Mouse (Mus musculus) midbrain, postnatal 0 days (tissue): ENCODE results near the gene Tubgcp6. TPM values are rescaled to one million over a fixed set of nuclear protein-coding genes. Genes with fewer than 3 reads are reported as not detected.

ENCODE experiments used
- ATAC-seq: fragments of 200-750 bp; cut with Nextera tagmentation; 2 replicates; pipeline ENCODE4 v1.8.0; 2017; ENCODE audit warnings: moderate number of reproducible peaks, mild to moderate bottlenecking, moderate TSS enrichment, moderate library complexity; ENCODE audit not compliant: low FRiP score
- DNase-seq: peaks from one replicate; pipeline ENCODE4 v3.0.0-alpha.2; 2015; ENCODE audit warnings: low spot score
- H3K27ac ChIP-seq: fragments of 300-500 bp; sonication (generic); 2 replicates; pipeline ENCODE4 v1.5.1; 2014; ENCODE audit warnings: low read depth, mild to moderate bottlenecking, low read length, mixed read lengths
- H3K27me3 ChIP-seq: fragments of 300-500 bp; sonication (generic); 2 replicates; pipeline ENCODE4 v1.6.1; 2014; ENCODE audit warnings: low read length, control low read depth, mixed read lengths; ENCODE audit not compliant: insufficient read depth
- H3K36me3 ChIP-seq: fragments of 300-500 bp; sonication (generic); 2 replicates; pipeline ENCODE4 v1.6.1; 2014; ENCODE audit warnings: low read length, control low read depth, mixed read lengths; ENCODE audit not compliant: insufficient read depth
- H3K4me1 ChIP-seq: fragments of 300-500 bp; sonication (generic); 2 replicates; pipeline ENCODE4 v1.6.1; 2014; ENCODE audit warnings: mild to moderate bottlenecking, control low read depth, antibody characterized with exemption, low read length, mixed read lengths; ENCODE audit not compliant: insufficient read depth
- H3K4me2 ChIP-seq: fragments of 300-500 bp; sonication (generic); 2 replicates; pipeline ENCODE4 v1.6.1; 2014; ENCODE audit warnings: low read depth, mild to moderate bottlenecking, low read length, mixed read lengths; ENCODE audit not compliant: poor library complexity, severe bottlenecking
- H3K4me3 ChIP-seq: fragments of 300-500 bp; sonication (generic); 2 replicates; pipeline ENCODE4 v1.5.1; 2014; ENCODE audit warnings: low read depth, mild to moderate bottlenecking, low read length, moderate library complexity
- H3K9ac ChIP-seq: fragments of 300-500 bp; sonication (generic); replicated peaks from 2 replicates; pipeline ENCODE4 v1.6.1; 2014; ENCODE audit warnings: mild to moderate bottlenecking, low read length, moderate library complexity, mixed read lengths; ENCODE audit not compliant: poor library complexity, severe bottlenecking
- H3K9me3 ChIP-seq: fragments of 300-500 bp; sonication (generic); 2 replicates; pipeline ENCODE4 v1.6.1; 2016; ENCODE audit warnings: low read length, control low read depth
- CTCF ChIP-seq: IDR thresholded peaks from 2 replicates; pipeline ENCODE4 v1.5.1; 2016; ENCODE audit warnings: antibody characterized with exemption, mild to moderate bottlenecking
- WGBS: fragments of 180-500 bp; shearing (Covaris S2); extraction: QIAGEN DNeasy Blood & Tissue Kit; methylation state at CpG from one replicate; pipeline ENCODE4 v1.1.7; 2014; 5-methylcytosine and 5-hydroxymethylcytosine counted together
- polyA plus RNA-seq: library from polyadenylated mRNA; unstranded; fragments of >200 nt; fragmentation: Nextera tagmentation; extraction: Ambion mirVana; gene quantifications from 2 replicates; pipeline ENCODE4 v1.2.1, GENCODE M21; 2015
- total RNA-seq: library from RNA; depleted of rRNA; stranded (reverse); fragments of >200 nt; gene quantifications from 2 replicates; pipeline ENCODE4 v1.2.3, GENCODE M21; 2014

Tubgcp6 gene
- total and polyA plus RNA-seq, 2 experiments from 2014 or later, result 11.0 to 46.1 TPM

DNA sequence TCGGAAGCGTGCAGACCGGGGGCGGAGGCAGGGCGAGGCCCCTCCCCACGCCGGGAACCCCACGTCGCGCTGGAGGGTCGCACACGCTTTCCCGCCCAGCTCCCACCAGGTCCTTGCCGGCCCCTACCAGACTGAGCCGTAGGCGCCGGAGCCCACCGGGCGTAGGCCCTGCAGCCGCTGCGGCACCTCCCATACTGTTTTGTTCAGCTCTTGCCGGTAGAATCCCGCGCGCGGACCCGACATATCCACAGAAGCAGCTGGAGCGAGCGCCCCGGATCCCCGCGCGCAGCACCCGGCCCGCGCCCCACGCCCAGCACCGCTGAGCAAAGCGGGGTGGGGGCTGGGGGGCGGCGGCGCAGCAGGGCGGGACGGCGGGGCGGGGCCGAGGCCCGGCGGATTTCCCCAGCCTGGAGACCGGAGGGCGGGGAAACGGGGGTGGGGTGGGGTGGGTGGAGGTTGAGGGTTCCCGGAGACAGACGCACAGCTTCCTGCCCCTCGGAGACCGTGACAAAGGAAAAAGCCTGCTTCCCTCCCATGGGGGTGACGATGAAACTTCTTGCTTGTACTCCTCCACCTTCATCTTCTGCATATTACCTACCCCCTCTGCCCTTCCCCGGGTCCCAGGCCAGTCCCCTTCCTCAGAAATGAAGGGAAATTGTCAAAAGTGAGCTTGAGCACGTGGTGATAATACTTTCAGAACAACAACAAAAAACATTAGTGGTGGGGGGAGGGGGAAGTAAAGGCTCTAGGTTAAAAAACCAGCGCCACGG lies 26.5 kb upstream of the Tubgcp6 start, which contains the start of gene Mapk11:
Gene Mapk11 (minus strand): TSS at position 358 of the 770 bp plus-strand sequence.
- DNase-seq, result peak; percentile 61
- peak within 1 kb of the TSS; percentile 70 for H3K4me3 ChIP-seq
- H3K27ac ChIP-seq, result peak within 1 kb of the TSS; percentile 74
- no peaks in the 10 kb centered on the region for H3K27me3 ChIP-seq
- peak within 1 kb of the TSS; percentile 93 for H3K4me2 ChIP-seq
- peak; percentile 60; the same call in 1 of the 2 replicates for ATAC-seq
- no peaks in the 10 kb centered on the region for H3K9me3 ChIP-seq
- TF ChIP-seq CTCF, result no peak
- H3K36me3 ChIP-seq, result peaks cover 5% of the 10 kb centered on the region; the same call in 1 of the 2 replicates
- H3K9ac ChIP-seq, result peak within 1 kb of the TSS; percentile 78
- WGBS, result 2% methylated on average over 40 of the region's 61 CpGs
- H3K4me1 ChIP-seq, result peaks cover 25% of the 10 kb centered on the region

DNA sequence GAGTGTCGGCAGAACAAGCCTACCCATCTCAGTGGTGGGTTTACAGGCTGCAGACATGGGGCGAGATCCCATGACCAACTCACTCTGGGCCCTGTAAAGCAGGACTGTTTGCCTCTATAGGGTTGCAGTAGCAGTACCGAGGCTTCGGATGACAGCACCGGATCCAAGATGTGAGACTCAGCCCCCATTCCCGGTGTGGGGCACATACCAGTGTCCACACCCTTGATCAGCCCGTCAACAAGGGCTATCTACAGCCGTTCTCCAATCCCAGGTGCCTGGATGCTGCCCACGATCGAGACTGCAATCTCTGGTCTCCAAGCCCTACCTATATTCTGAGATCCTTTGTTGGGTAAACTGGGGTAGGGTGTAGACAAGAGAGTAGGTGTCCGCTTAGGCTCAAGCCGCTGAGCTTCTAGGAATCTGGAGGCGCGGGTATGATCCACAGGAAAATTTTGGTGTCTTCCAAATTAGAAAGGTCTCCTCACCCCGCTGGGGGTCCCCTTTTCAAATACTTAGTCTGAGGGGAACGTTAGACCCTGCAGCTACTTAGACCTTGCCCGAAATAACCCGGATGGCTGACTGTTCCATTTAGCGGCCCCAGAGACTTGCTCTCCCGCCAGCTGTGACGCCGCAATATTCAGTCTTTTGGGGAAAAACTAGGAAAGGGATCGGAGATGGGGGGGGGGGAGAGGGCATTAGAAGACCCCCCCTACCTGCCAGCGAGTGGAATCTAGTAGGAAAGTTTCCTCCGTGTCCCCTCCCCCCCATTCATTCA lies 25.8 kb upstream of the Tubgcp6 start:
- Histone ChIP-seq H3K27me3 (no peaks in the 10 kb centered on the region), H3K4me1 (peaks cover 25% of the 10 kb centered on the region), H3K9me3 (no peaks in the 10 kb centered on the region), H3K36me3 (no peaks in the 10 kb centered on the region), H3K4me2 (peak overlapping the region; percentile 93), H3K4me3 (peak overlapping the region; percentile 70), H3K9ac (peak overlapping the region; percentile 78), H3K27ac (peak overlapping the region; percentile 74)
- DNase-seq (no peak), ATAC-seq (no peak)
- TF ChIP-seq CTCF, result 0 out of 2 replicates have a peak, but pooled peaks have one; percentile 2
- WGBS, result 5% methylated on average over 24 of the region's 25 CpGs

DNA sequence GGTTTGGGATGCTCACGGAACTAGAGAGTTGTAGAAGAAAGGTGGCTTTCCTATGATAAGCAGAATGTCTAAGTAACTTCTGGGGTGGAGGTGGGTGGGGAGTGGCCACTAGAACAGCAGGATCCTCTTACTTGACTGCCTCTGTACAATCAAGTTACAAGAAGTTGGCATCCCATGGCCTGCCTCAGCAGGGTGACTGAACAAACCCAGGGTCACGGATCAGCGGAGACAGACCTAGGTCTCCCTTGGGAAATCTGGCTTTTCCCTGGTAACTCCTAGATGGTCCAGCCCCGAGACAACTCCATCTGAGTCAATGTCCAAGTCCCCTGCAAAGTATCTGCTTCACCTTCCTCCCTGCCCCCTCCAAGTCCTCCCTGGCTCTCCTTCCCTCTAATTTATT lies 25.0 kb upstream of the Tubgcp6 start:
- DNase-seq (no peak), ATAC-seq (no peak)
- Histone ChIP-seq H3K27me3 (no peaks in the 10 kb centered on the region), H3K36me3 (no peaks in the 10 kb centered on the region), H3K9ac (peak overlapping the region; percentile 78; the same call in 1 of the 2 replicates), H3K4me3 (peak overlapping the region; percentile 70), H3K27ac (no peak overlapping the region), H3K9me3 (no peaks in the 10 kb centered on the region), H3K4me2 (peak overlapping the region; percentile 93), H3K4me1 (peaks cover 25% of the 10 kb centered on the region)
- no peak for TF ChIP-seq CTCF
- WGBS, result 32% methylated on average over 4 of the region's 4 CpGs

DNA sequence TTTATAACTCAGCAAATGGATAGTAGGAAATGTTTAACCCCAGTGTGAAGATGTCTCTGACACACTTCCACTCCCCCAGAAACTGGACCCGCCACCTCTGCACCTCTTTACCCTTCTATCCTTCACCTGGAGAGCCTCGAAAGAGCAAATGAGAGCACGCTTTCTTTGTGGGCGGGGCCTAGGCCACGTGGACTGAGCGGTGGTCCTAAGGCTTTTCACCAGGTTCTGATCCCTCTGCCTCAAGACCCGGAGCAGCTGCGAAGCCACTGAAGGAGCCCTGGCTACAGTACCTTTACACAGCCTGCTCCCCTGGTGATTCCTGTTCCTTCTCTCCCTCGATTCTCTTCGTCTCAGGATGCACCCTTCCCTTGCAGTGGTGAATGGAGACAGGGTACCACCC lies 24.5 kb upstream of the Tubgcp6 start:
- 12% methylated on average over 10 of the region's 10 CpGs for WGBS
- Histone ChIP-seq H3K4me2 (peak overlapping the region; percentile 93), H3K27me3 (no peaks in the 10 kb centered on the region), H3K36me3 (no peaks in the 10 kb centered on the region), H3K4me3 (peak overlapping the region; percentile 70), H3K4me1 (peaks cover 25% of the 10 kb centered on the region), H3K9me3 (no peaks in the 10 kb centered on the region), H3K9ac (no peak overlapping the region; the same call in 1 of the 2 replicates), H3K27ac (peak overlapping the region; percentile 55; the same call in 1 of the 2 replicates)
- ATAC-seq (no peak), DNase-seq (no peak)
- TF ChIP-seq CTCF, result no peak

DNA sequence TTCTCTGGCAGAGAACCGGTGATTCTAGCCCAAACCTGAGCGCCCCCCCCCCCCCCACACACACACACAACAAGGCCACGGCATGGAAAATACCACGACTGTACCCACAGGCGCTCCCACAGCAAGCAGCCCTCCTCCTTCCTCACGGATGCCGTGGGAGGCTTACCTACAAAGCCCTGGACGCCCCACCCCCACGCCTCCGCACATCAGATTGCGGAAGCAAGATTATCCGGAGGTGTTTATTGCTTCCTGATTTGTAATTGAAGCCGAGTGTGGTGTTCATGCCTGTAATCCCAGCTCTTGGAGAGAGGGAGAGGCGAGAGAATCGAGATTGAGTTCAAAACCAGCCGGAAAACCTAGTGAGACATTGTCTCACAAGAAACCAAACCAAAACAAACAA lies 24.1 kb upstream of the Tubgcp6 start:
- H3K9me3 ChIP-seq, result no peaks in the 10 kb centered on the region
- TF ChIP-seq CTCF, result no peak
- no peaks in the 10 kb centered on the region for H3K27me3 ChIP-seq
- H3K4me3 ChIP-seq, result peak overlapping the region; percentile 70
- WGBS, result 6% methylated on average over 15 of the region's 16 CpGs
- DNase-seq (peak; percentile 33), ATAC-seq (0 out of 2 replicates have a peak, but pooled peaks have one; percentile 20)
- peak overlapping the region; percentile 93 for H3K4me2 ChIP-seq
- peak overlapping the region; percentile 55 for H3K27ac ChIP-seq
- peaks cover 25% of the 10 kb centered on the region for H3K4me1 ChIP-seq
- no peaks in the 10 kb centered on the region for H3K36me3 ChIP-seq
- H3K9ac ChIP-seq, result peak overlapping the region; percentile 60
